Mouse (Mus musculus): Measurements from ENCODE around the gene Lhx5.

DNA sequence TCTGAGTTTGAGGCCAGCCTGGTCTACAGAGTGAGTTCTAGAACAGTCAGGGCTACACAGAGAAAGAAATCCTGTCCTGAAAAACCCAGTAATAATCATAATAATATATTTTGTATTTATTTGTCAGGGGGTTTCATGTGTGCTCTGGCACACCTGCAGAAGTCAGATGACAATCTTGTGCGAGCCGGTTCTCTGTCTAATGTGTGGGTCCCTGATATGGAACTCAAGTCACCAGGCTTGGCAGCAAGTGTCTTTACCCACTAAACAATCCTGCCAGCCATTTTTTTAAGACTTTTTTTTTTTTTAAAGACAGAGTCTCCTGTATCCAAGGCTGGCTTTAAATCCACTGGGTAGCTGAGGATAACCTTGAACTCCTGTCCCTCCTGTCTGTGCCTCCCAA, 41.9 kb downstream of the Lhx5 start:
- TF ChIP-seq CTCF (conservative IDR thresholded peaks at IDR 0.05; ENCODE audit: insufficient read depth, insufficient read length, low read depth, low read length) (no peak), POLR2A (IDR thresholded peaks at IDR 0.05; ENCODE audit: low read depth, low read length) (no peak)
